Mouse (Mus musculus): ENCODE measurements around the gene Eng.

DNA sequence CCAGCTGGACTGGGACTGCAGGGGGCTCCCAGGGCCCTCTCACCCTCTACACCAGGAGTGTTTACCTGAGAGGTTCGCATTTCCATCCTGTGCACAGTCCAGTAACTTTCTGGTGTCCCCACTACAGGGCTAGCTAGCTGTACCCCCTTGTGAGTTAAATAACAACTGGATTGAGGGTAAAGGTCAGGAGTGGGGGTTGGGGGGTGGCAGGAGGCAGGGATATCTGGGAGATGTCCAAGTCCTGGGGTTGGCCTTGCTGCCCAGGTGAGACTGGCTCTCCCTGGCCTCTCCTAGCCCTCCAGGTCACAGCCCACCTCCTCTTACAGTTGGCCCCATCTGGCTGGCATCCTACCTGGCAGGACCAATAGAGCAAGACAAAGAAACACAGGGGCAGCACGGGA lies 57.6 kb downstream of the Eng start, which contains the start of gene Fpgs:
- TF ChIP-seq SRF (IDR thresholded peaks at IDR 0.05; ENCODE audit: control insufficient read depth, insufficient read length, low read depth) (no peak), POLR2A (IDR thresholded peaks at IDR 0.05; ENCODE audit: insufficient read length, low read depth) (no peak), MAX (IDR thresholded peaks at IDR 0.05; ENCODE audit: low read depth) (no peak), MYOD1 (IDR thresholded peaks at IDR 0.05; ENCODE audit: control insufficient read depth in 1 of 3, insufficient read length in 2 of 3, low read depth in 2 of 3) (no peak), POLR2AphosphoS2 (IDR thresholded peaks at IDR 0.05; ENCODE audit: insufficient read length, low read depth) (no peak)
